Mouse (Mus musculus) heart, embryonic 14.5 days (tissue): Measurements from ENCODE around the gene Pom121l2. TPM values are rescaled to one million over a fixed set of nuclear protein-coding genes. Genes with fewer than 3 reads are reported as not detected.
A peak's percentile ranks its signal among the peaks of the same experiment; 100 is the strongest.

Experiments used
- ATAC-seq: fragments of 200-750 bp; cut with Nextera tagmentation; 2 replicates; pipeline ENCODE4 v1.8.0; 2017; ENCODE audit warnings: low read depth, moderate TSS enrichment; ENCODE audit not compliant: insufficient number of reproducible peaks, insufficient read depth, low FRiP score
- H3K27ac ChIP-seq, 2 experiments: fragments of 200-500 bp in 1 of 2; fragments of 300-500 bp in 1 of 2; sonication (generic) in 1 of 2; replicated peaks in 1 of 2; 2 replicates each; pipeline ENCODE4 v1.5.1; 2012 to 2014; ENCODE audit warnings: low read depth in 2 of 2, low read length in 2 of 2, control low read depth in 1 of 2, mild to moderate bottlenecking in 1 of 2, mixed read lengths in 1 of 2; ENCODE audit not compliant: control insufficient read depth in 1 of 2, insufficient read depth in 1 of 2
- H3K27me3 ChIP-seq: fragments of 300-500 bp; sonication (generic); 2 replicates; pipeline ENCODE4 v1.6.1; 2014; ENCODE audit warnings: mild to moderate bottlenecking, low read length, control low read depth; ENCODE audit not compliant: control insufficient read depth, insufficient read depth
- H3K36me3 ChIP-seq: fragments of 300-500 bp; sonication (generic); 2 replicates; pipeline ENCODE4 v1.6.1; 2014; ENCODE audit warnings: mild to moderate bottlenecking, control low read depth, low read length, mixed read lengths; ENCODE audit not compliant: control insufficient read depth, insufficient read depth
- H3K4me1 ChIP-seq, 2 experiments: fragments of 200-500 bp in 1 of 2; fragments of 300-500 bp in 1 of 2; sonication (generic) in 1 of 2; 2 replicates each; pipeline ENCODE4 v1.6.1; 2012 to 2014; ENCODE audit warnings: low read length in 2 of 2, control low read depth in 1 of 2, mixed read lengths in 1 of 2; ENCODE audit not compliant: control insufficient read depth in 2 of 2, insufficient read depth in 2 of 2
- H3K4me2 ChIP-seq: fragments of 300-500 bp; sonication (generic); 2 replicates; pipeline ENCODE4 v1.6.1; 2014; ENCODE audit warnings: mild to moderate bottlenecking, low read length
- H3K4me3 ChIP-seq, 2 experiments: fragments of 200-500 bp in 1 of 2; fragments of 300-500 bp in 1 of 2; sonication (generic) in 1 of 2; 2 replicates each; pipeline ENCODE4 v1.5.1; 2012 to 2014; ENCODE audit warnings: low read length in 2 of 2, mild to moderate bottlenecking in 2 of 2, control low read depth in 1 of 2, low read depth in 1 of 2, moderate library complexity in 1 of 2; ENCODE audit not compliant: control insufficient read depth in 1 of 2, insufficient read depth in 1 of 2
- H3K9ac ChIP-seq: fragments of 300-500 bp; sonication (generic); 2 replicates; pipeline ENCODE4 v1.6.1; 2014; ENCODE audit warnings: mild to moderate bottlenecking, low read length
- H3K9me3 ChIP-seq: fragments of 300-500 bp; sonication (generic); 2 replicates; pipeline ENCODE4 v1.6.1; 2016; ENCODE audit warnings: low read length, control low read depth; ENCODE audit not compliant: control insufficient read depth
- WGBS: fragments of 180-500 bp; shearing (Covaris S2); extraction: QIAGEN DNeasy Blood & Tissue Kit; methylation state at CpG from one replicate; pipeline ENCODE4 v1.1.7; 2014; 5-methylcytosine and 5-hydroxymethylcytosine counted together
- polyA plus RNA-seq: library from polyadenylated mRNA; unstranded; fragments of >200 nt; fragmentation: Nextera tagmentation; extraction: Ambion mirVana; gene quantifications from 2 replicates; pipeline ENCODE4 v1.2.1, GENCODE M21; 2014

Pom121l2 gene
- not detected in 2 replicates for polyA plus RNA-seq

GRCm38 (mm10) chr13:21980981-21981802, at the start of gene Pom121l2:
Pom121l2 (plus strand) TSS chr13:21981194.
- H3K36me3 ChIP-seq, result no peaks in the 10 kb centered on the region
- H3K27ac ChIP-seq, result no peak within 1 kb of the TSS
- 0 out of 2 replicates have a peak, but pooled peaks have one; percentile 47 for ATAC-seq
- H3K9me3 ChIP-seq, result no peaks in the 10 kb centered on the region
- H3K4me2 ChIP-seq, result peak within 1 kb of the TSS; percentile 95
- peak within 1 kb of the TSS; percentile 76 for H3K9ac ChIP-seq
- peaks cover 3 to 4% of the 10 kb centered on the region in 2 experiments; a peak in 1 of 4 replicates for H3K4me1 ChIP-seq
- peaks cover 63% of the 10 kb centered on the region for H3K27me3 ChIP-seq
- peak within 1 kb of the TSS; percentile 42 to 54 for H3K4me3 ChIP-seq
- under 1% methylated on average over 58 of the region's 58 CpGs for WGBS

DNA sequence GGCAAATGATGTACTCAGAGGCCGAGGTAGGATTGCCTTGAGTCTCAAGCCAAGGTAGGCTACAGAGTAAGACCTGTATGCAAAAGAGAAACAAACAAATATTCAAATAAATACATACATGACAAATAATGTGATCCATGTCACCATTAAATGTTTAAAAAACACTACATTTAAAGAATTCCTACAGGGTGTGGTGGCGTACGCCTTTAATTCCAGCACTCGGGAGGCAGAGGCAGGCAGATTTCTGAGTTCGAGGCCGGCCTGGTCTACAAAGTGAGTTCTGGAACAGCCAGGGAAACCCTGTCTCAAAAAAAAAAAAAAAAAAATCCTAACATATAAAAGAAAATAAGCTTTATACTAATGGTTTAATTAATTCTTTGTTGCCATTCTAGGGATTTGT, 49.3 kb upstream of the Pom121l2 start:
- Histone ChIP-seq H3K27ac (no peak overlapping the region), H3K9ac (no peak overlapping the region), H3K36me3 (no peaks in the 10 kb centered on the region), H3K4me3 (no peak overlapping the region), H3K4me1 (peaks cover 2 to 4% of the 10 kb centered on the region in 2 experiments; a peak in 2 of 4 replicates), H3K27me3 (no peaks in the 10 kb centered on the region), H3K4me2 (no peak overlapping the region), H3K9me3 (no peaks in the 10 kb centered on the region)
- WGBS, result 59% methylated on average over 6 of the region's 6 CpGs
- no peak for ATAC-seq

- H3K9me3 ChIP-seq, result no peaks in the 10 kb centered on the region
- peaks cover 4% of the 10 kb centered on the region in 2 experiments; a peak in 2 of 4 replicates for H3K4me1 ChIP-seq
- peak overlapping the region; percentile 55 for H3K4me2 ChIP-seq
- H3K27me3 ChIP-seq, result no peaks in the 10 kb centered on the region
- 9% methylated on average over 28 of the region's 28 CpGs for WGBS
- H3K27ac ChIP-seq, result peak overlapping the region in 1 of 2 experiments; percentile 32; a peak in 1 of 4 replicates
- ATAC-seq, result no peak
- peak overlapping the region; percentile 22 to 43 for H3K4me3 ChIP-seq
- no peak overlapping the region; the same call in 1 of the 2 replicates for H3K9ac ChIP-seq
- H3K36me3 ChIP-seq, result no peaks in the 10 kb centered on the region
These were observed 47.1 kb upstream of the Pom121l2 start for GRCm38 (mm10) chr13:21933626-21934548.

GRCm38 (mm10) chr13:21934982-21935791, 45.8 kb upstream of the Pom121l2 start:
- 14% methylated on average over 17 of the region's 17 CpGs for WGBS
- Histone ChIP-seq H3K27me3 (no peaks in the 10 kb centered on the region), H3K4me2 (peak overlapping the region; percentile 50), H3K4me3 (peak overlapping the region in 1 of 2 experiments; percentile 18; a peak in 2 of 4 replicates), H3K9ac (no peak overlapping the region), H3K4me1 (peaks cover 4% of the 10 kb centered on the region in 2 experiments; a peak in 2 of 4 replicates), H3K36me3 (no peaks in the 10 kb centered on the region), H3K27ac (no peak overlapping the region), H3K9me3 (no peaks in the 10 kb centered on the region)
- no peak for ATAC-seq

- H3K36me3 ChIP-seq, result no peaks in the 10 kb centered on the region
- peak overlapping the region; percentile 18 to 31 for H3K4me3 ChIP-seq
- no peaks in the 10 kb centered on the region for H3K9me3 ChIP-seq
- H3K27me3 ChIP-seq, result no peaks in the 10 kb centered on the region
- H3K4me2 ChIP-seq, result peak overlapping the region; percentile 50
- H3K27ac ChIP-seq, result no peak overlapping the region
- peaks cover 4% of the 10 kb centered on the region in 2 experiments; a peak in 2 of 4 replicates for H3K4me1 ChIP-seq
- no peak overlapping the region for H3K9ac ChIP-seq
- ATAC-seq, result no peak
- WGBS, result 5% methylated on average over 7 of the region's 7 CpGs
These were observed 45.2 kb upstream of the Pom121l2 start for GRCm38 (mm10) chr13:21935833-21936232.

- Histone ChIP-seq H3K9ac (peak overlapping the region; percentile 25; the same call in 1 of the 2 replicates), H3K4me3 (peak overlapping the region; percentile 27 to 42)
These were observed 44.0 kb upstream of the Pom121l2 start for GRCm38 (mm10) chr13:21936968-21937367.

More at GRCm38 (mm10) chr13:21936968-21937367, 44.0 kb upstream of the Pom121l2 start:
- H3K27me3 ChIP-seq, result no peaks in the 10 kb centered on the region
- no peaks in the 10 kb centered on the region for H3K9me3 ChIP-seq
- no peaks in the 10 kb centered on the region for H3K36me3 ChIP-seq
- no peak overlapping the region; a peak in 1 of 4 replicates for H3K27ac ChIP-seq
- WGBS, result 3% methylated on average over 17 of the region's 17 CpGs
- peak overlapping the region; percentile 50 for H3K4me2 ChIP-seq
- peak; percentile 45 for ATAC-seq
- peaks cover 4% of the 10 kb centered on the region in 2 experiments; a peak in 2 of 4 replicates for H3K4me1 ChIP-seq
